Mouse (Mus musculus): ENCODE measurements around the gene Dnajc15.

GRCm38 (mm10) chr14:77783217-77783616, 91.7 kb downstream of the Dnajc15 start:
- no peak for TF ChIP-seq POLR2A (IDR thresholded peaks at IDR 0.05; ENCODE audit: extremely low read depth, insufficient read depth, low read length)
- peak; percentile 39; the same call in 1 of the 2 replicates for TF ChIP-seq CTCF (IDR thresholded peaks at IDR 0.05; ENCODE audit: low read depth, low read length)

Measured in liver, adult 2 months (tissue).